Mouse (Mus musculus) hindbrain, embryonic 10.5 days (tissue): ENCODE measurements at regions not wholly inside any gene's neighbourhood (a gene's known extent, or its start where the extent isn't known, plus 50 kb on each side); places are given as distances from the start of the nearest gene placed in this dataset.
"Not testable (repeated sequence)": the region's sequence is repeated elsewhere in the genome, so short reads cannot be mapped to it uniquely, and the experiment has no call there.

Experiments used
- DNase-seq: peaks from one replicate; pipeline ENCODE4 v3.0.0-alpha.2; 2017; ENCODE audit warnings: low spot score
- H3K27ac ChIP-seq: fragments of 300-500 bp; sonication (generic); 2 replicates; pipeline ENCODE4 v1.5.1; 2016; ENCODE audit warnings: mild to moderate bottlenecking, moderate library complexity
- H3K27me3 ChIP-seq: fragments of 300-500 bp; sonication (generic); 2 replicates; pipeline ENCODE4 v1.6.1; 2016; ENCODE audit warnings: mild to moderate bottlenecking; ENCODE audit not compliant: poor library complexity, insufficient read depth, severe bottlenecking
- H3K36me3 ChIP-seq: fragments of 300-500 bp; sonication (generic); 2 replicates; pipeline ENCODE4 v1.6.1; 2016; ENCODE audit warnings: mild to moderate bottlenecking, moderate library complexity
- H3K4me1 ChIP-seq: fragments of 300-500 bp; sonication (generic); replicated peaks from 2 replicates; pipeline ENCODE4 v1.6.1; 2016; ENCODE audit warnings: mild to moderate bottlenecking
- H3K4me3 ChIP-seq: fragments of 300-500 bp; sonication (generic); 2 replicates; pipeline ENCODE4 v1.5.1; 2016; ENCODE audit warnings: mild to moderate bottlenecking, moderate library complexity
- H3K9me3 ChIP-seq: fragments of 300-500 bp; sonication (generic); 2 replicates; pipeline ENCODE4 v1.6.1; 2016; ENCODE audit warnings: mild to moderate bottlenecking, moderate library complexity
- WGBS: fragments of 180-500 bp; shearing (Covaris S2); methylation state at CpG from one replicate; pipeline ENCODE4 v1.1.7; 2016; 5-methylcytosine and 5-hydroxymethylcytosine counted together

DNA sequence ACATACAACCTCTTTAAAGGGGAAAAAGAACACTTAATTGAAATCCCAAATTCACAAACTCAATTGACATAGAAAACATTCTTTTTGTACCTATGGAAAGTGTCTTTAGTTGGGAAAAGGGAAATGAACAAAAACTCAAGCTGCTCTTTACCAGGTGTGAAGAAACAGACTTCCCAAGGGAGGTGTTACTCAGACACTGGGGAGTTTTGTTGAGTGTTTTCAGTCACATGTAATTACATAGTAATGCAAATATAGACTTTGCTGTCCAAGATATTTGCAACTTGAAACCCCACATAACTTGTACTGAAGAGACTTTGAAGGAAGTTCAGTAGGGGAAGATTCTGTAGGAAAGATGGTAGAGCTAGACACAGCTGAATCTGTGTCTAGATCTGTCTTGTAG, 547.7 kb upstream of the Zfp960 start:
- no peak for DNase-seq
- no peaks in the 10 kb centered on the region for H3K27me3 ChIP-seq
- H3K4me3 ChIP-seq, result no peak overlapping the region
- H3K9me3 ChIP-seq, result no peaks in the 10 kb centered on the region
- no peaks in the 10 kb centered on the region for H3K4me1 ChIP-seq
- no peak overlapping the region for H3K27ac ChIP-seq
- H3K36me3 ChIP-seq, result no peaks in the 10 kb centered on the region

DNA sequence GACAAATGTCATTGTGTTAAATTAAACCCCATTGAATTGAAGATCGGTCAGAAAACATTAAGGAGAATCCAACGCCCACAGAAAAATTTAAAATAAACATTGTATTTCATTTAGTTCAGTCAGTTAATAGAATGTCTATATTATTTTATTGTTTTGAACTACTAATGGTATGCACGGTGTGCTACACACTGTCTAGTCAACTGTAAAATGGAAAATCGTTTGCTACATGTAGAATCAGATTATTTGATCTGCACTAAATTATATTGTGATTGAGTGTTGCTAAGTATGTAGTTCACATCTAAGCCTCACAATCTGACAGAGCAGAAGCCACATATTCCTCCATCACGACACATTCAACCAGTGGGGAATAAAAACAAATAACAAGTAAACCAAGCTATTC, 570.0 kb upstream of the Zfp960 start:
- H3K27me3 ChIP-seq, result no peaks in the 10 kb centered on the region
- 86% methylated on average over 5 of the region's 5 CpGs for WGBS
- no peaks in the 10 kb centered on the region for H3K36me3 ChIP-seq
- DNase-seq, result no peak
- no peaks in the 10 kb centered on the region for H3K9me3 ChIP-seq
- no peaks in the 10 kb centered on the region for H3K4me1 ChIP-seq
- no peak overlapping the region for H3K4me3 ChIP-seq
- no peak overlapping the region for H3K27ac ChIP-seq

DNA sequence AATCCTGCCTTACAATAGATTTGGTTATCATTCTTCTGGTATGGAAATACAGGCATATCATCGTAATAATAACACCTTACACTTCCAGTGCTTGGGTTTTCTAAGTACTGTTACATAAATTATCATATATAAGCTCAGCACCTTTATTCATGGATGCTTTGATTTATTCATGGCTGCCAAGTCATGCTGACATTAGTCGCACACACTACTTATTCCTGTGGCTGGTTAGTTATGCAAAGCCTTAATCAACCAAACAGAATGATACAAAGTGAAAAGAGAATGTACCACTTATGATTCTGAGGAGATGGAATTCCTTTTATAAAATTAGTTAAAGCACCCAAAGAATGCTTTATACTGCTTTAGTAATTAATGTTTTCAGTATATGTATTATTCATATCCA, 570.4 kb upstream of the Zfp960 start:
- 80% methylated on average over 2 of the region's 2 CpGs for WGBS
- Histone ChIP-seq H3K27me3 (no peaks in the 10 kb centered on the region), H3K27ac (no peak overlapping the region), H3K9me3 (no peaks in the 10 kb centered on the region), H3K36me3 (no peaks in the 10 kb centered on the region), H3K4me3 (no peak overlapping the region), H3K4me1 (no peaks in the 10 kb centered on the region)
- no peak for DNase-seq

DNA sequence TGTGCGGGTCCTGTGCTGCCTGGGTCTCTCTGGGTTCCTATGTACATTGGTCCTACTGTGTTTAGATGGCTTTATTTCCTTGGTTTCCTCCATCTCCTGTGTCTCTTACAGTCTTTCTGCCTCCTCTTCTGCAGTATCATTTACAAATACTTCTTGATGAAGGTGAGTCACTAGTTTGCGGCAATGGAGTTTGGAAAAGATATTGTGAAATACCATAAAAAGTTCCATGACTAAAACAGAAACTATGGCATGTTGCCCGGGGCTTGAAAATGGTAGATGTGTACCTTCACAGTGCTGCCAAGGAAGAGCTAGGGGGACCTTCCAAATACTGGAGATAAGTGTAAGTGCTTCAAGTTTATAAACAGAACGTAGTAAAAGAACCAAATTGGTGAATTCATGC, 571.4 kb upstream of the Zfp960 start:
- no peak overlapping the region for H3K27ac ChIP-seq
- DNase-seq, result no peak
- WGBS, result 91% methylated on average over 4 of the region's 4 CpGs

DNA sequence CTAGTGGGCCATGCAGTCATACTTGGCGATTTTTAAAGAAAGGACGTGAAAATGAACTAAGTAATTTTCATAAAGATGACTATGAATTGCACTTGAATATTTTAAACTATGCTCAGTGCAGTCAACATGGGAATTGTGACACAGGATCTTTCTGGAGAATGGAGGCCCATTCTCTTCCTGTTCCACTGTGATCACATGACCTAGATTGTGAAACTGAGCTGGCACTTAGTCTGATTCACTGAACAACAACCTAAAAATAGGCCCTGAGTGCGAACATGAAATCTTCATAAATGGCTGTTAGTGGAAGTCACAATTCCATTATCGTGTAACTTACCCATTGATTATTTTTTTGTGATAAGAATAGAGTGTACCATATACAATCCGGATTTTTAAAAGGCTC, 577.6 kb upstream of the Zfp960 start:
- H3K27ac ChIP-seq, result no peak overlapping the region
- no peaks in the 10 kb centered on the region for H3K36me3 ChIP-seq
- 91% methylated on average over 5 of the region's 5 CpGs for WGBS
- no peak overlapping the region for H3K4me3 ChIP-seq
- no peaks in the 10 kb centered on the region for H3K4me1 ChIP-seq
- H3K27me3 ChIP-seq, result no peaks in the 10 kb centered on the region
- no peaks in the 10 kb centered on the region for H3K9me3 ChIP-seq
- DNase-seq, result no peak

More for the DNA sequence above, 571.4 kb upstream of the Zfp960 start:
- H3K4me3 ChIP-seq, result no peak overlapping the region
- no peaks in the 10 kb centered on the region for H3K36me3 ChIP-seq
- no peaks in the 10 kb centered on the region for H3K27me3 ChIP-seq
- H3K9me3 ChIP-seq, result no peaks in the 10 kb centered on the region
- H3K4me1 ChIP-seq, result no peaks in the 10 kb centered on the region

DNA sequence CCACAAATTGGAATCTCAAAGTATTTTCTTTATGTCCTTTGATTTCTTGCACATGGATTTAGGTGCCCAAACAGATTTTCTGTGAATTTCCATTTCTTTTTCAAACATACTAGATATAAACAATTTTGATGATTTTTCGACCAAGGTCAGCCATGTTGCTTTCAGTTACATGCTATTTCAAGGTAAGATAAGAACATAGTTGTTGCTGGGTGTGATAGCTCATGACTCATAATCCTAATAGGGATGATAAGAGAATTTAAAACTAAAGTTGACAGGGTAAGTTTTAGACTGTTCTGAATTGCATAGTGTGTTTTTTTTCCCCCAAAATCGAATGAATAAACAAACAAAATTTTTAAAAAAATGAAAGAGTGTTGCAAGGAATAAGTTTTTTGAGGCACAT, 579.9 kb upstream of the Zfp960 start:
- Histone ChIP-seq H3K9me3 (no peaks in the 10 kb centered on the region), H3K27ac (no peak overlapping the region), H3K36me3 (no peaks in the 10 kb centered on the region), H3K4me3 (no peak overlapping the region), H3K4me1 (no peaks in the 10 kb centered on the region), H3K27me3 (no peaks in the 10 kb centered on the region)
- WGBS, result 79% methylated on average over 2 of the region's 2 CpGs
- no peak for DNase-seq

DNA sequence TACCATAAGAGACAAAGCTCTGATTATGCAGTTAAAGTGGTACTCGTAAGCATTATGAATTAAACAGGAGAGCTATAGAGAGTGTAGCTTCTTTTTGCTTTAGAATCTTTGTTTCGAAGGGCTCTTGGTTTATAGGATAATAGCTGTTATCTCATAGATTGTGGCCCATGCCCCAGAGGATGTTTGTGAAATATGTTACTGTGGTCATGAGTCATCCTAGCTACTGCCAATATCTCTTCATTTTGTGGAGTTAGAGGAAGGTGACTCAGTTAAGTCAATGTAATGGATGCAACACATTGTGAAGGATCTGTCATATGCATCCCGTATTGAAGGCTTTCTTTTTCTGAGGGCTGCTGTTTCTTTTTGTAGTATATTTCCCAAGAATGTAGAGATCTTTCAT, 582.2 kb upstream of the Zfp960 start:
- Histone ChIP-seq H3K27ac (no peak overlapping the region), H3K36me3 (no peaks in the 10 kb centered on the region), H3K27me3 (no peaks in the 10 kb centered on the region), H3K9me3 (no peaks in the 10 kb centered on the region), H3K4me1 (no peaks in the 10 kb centered on the region), H3K4me3 (no peak overlapping the region)
- DNase-seq, result no peak
- WGBS, result 88% methylated on average over 3 of the region's 3 CpGs

DNA sequence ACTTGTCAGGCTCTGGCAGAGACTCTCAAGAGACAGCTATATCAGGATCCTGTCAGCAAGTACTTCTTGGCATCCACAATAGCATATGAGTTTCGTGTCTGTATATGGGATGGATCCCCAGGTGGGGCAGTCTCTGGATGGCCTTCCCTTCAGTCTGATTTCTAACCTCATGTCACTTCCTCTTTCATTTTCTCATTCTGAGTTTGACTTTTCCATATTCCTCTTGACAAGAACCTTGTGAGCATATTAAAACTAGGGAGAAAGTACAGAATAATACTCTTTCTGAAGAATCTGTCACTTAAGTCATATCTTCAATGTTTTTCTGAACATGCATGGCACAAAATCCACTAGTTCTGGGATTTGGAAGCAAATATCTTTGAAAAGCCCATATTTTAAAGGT, 583.3 kb upstream of the Zfp960 start:
- Histone ChIP-seq H3K36me3 (no peaks in the 10 kb centered on the region), H3K9me3 (no peaks in the 10 kb centered on the region), H3K4me1 (no peaks in the 10 kb centered on the region), H3K4me3 (no peak overlapping the region), H3K27ac (no peak overlapping the region), H3K27me3 (no peaks in the 10 kb centered on the region)
- 69% methylated on average over 1 of the region's 1 CpGs for WGBS
- no peak for DNase-seq

GRCm38 (mm10) chr17:16461208-16461607, 602.7 kb upstream of the Zfp960 start:
- Histone ChIP-seq H3K27ac (no peak overlapping the region), H3K36me3 (no peaks in the 10 kb centered on the region), H3K4me3 (no peak overlapping the region), H3K4me1 (no peaks in the 10 kb centered on the region), H3K9me3 (no peaks in the 10 kb centered on the region), H3K27me3 (no peaks in the 10 kb centered on the region)
- DNase-seq, result no peak

DNA sequence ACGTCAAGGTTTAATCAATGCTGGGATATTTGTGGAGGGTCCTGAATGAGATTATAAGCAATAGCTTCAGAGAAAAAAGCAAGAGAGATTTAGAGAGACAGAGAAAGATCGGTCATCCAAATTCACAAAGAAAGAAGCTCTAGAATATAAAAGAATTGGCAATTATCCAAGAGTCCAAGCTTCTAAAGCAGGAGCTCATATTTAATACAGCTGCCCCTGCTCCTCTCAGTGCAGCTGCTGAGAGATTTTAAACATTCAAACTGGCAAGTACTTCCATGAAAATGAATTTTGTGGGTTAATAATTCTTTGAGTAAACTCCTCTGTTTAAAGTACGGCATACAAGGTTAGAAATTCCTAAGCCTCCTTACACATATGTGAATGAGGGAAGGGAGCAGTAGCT, 610.8 kb upstream of the Zfp960 start:
- no peaks in the 10 kb centered on the region for H3K36me3 ChIP-seq
- no peaks in the 10 kb centered on the region for H3K9me3 ChIP-seq
- 76% methylated on average over 3 of the region's 3 CpGs for WGBS
- DNase-seq, result no peak
- no peaks in the 10 kb centered on the region for H3K27me3 ChIP-seq
- no peak overlapping the region for H3K27ac ChIP-seq
- H3K4me3 ChIP-seq, result no peak overlapping the region
- H3K4me1 ChIP-seq, result no peaks in the 10 kb centered on the region

DNA sequence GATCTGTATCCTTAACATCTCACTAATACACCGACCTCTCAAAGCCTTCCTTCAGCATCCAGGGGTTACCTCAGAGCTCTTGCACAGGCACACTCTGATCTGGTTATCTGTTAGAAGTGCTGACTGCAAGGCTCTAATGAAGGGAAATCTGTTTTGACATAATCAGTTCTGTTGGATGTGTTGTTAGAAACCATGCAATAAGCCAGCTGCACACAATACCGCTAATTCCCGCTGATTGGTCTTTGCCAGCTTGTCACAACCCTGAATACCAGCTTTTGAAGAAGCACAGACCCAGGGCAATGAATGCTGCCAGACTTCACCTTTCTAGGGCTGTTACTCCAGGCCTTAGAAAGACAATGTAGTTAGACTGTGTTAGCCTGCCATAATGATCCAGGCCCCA, 613.7 kb upstream of the Rgmb start:
- no peaks in the 10 kb centered on the region for H3K27me3 ChIP-seq
- H3K4me3 ChIP-seq, result no peak overlapping the region
- 78% methylated on average over 3 of the region's 3 CpGs for WGBS
- H3K27ac ChIP-seq, result no peak overlapping the region
- H3K36me3 ChIP-seq, result no peaks in the 10 kb centered on the region
- DNase-seq, result no peak
- no peaks in the 10 kb centered on the region for H3K4me1 ChIP-seq
- H3K9me3 ChIP-seq, result no peaks in the 10 kb centered on the region

GRCm38 (mm10) chr17:16395193-16395612, 564.4 kb upstream of the Rgmb start:
- Histone ChIP-seq H3K9me3 (no peaks in the 10 kb centered on the region), H3K27me3 (no peaks in the 10 kb centered on the region), H3K27ac (no peak overlapping the region), H3K4me1 (no peaks in the 10 kb centered on the region), H3K4me3 (no peak overlapping the region), H3K36me3 (no peaks in the 10 kb centered on the region)
- DNase-seq, result peak; percentile 5

- H3K36me3 ChIP-seq, result not testable (repeated sequence)
Observed at GRCm38 (mm10) chr17:16374855-16375221, 544.0 kb upstream of the Rgmb start.

DNA sequence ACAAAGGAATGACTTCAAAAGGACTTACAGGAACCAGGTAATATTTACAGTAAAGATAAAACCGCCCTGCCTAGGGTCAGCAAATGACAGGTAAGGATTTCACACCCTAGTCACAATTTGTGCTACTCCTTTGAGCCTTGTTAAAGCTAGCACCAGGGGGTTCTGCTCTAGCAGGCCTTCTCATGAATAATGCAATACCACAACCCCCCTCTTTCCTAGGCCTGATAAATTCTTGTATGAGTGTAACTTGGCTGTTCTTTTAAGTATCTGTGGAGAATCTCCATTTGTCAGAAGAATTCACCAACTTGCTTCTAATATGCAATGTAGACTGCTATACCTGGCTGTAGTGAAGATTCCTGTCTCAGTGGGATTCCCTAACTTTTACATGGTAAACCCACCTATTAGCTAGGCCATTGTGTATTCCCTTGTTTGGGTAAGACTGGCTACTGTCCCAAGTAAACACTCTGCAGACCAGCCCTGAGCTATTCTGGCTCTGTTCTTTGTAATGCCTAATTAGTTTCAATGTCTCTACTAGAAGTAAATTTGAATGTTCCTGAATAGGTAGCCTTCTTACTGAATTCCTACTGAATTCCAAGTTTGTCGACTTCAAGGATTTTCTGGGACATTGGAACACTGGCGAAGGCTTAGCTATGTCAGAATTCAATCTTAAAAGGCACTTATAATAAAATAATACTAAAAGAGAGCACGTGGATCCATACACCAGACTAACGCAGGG, 543.4 kb upstream of the Rgmb start:
- H3K4me1 ChIP-seq, H3K4me3 ChIP-seq, DNase-seq, H3K9me3 ChIP-seq, H3K27ac ChIP-seq, H3K27me3 ChIP-seq, H3K36me3 ChIP-seq: not testable (repeated sequence)
- 79% methylated on average over 5 of the region's 5 CpGs for WGBS

More at GRCm38 (mm10) chr17:16374855-16375221, 544.0 kb upstream of the Rgmb start:
- H3K9me3 ChIP-seq, DNase-seq, H3K4me1 ChIP-seq, H3K4me3 ChIP-seq, H3K27ac ChIP-seq, H3K27me3 ChIP-seq: not testable (repeated sequence)
- WGBS, result 97% methylated on average over 2 of the region's 2 CpGs
